Mouse (Mus musculus) layer of hippocampus, postnatal 36 days (tissue): ENCODE data around the gene Neurl1a. TPM values are rescaled to one million over a fixed set of nuclear protein-coding genes. Genes with fewer than 3 reads are reported as not detected.
"Not testable (repeated sequence)": the region's sequence is repeated elsewhere in the genome, so short reads cannot be mapped to it uniquely, and the experiment has no call there.

Source experiments
- DNase-seq, 2 experiments: peaks; one replicate each; pipeline ENCODE4 v3.0.0; 2022
- total RNA-seq, 2 experiments: library from RNA; stranded (reverse); gene quantifications; 2 replicates each; pipeline ENCODE4 v1.2.3; 2021

Neurl1a gene
- total RNA-seq: 100 to 1,000 TPM; 174 to 190 TPM

- peak; percentile 57 to 60 for DNase-seq
These were observed at the start of gene Neurl1a for GRCm38 (mm10) chr19:47178431-47179271. Gene Neurl1a, plus strand, starts transcription at chr19:47178820.

- DNase-seq: no peak
These were observed 49.8 kb upstream of the Neurl1a start for GRCm38 (mm10) chr19:47128835-47129234.

- no peak for DNase-seq
These were observed 48.0 kb upstream of the Neurl1a start for GRCm38 (mm10) chr19:47130551-47131125.

GRCm38 (mm10) chr19:47133161-47133560, 45.5 kb upstream of the Neurl1a start:
- DNase-seq: no peak

- DNase-seq: no peak
These were observed 43.1 kb upstream of the Neurl1a start for GRCm38 (mm10) chr19:47135568-47135967.

GRCm38 (mm10) chr19:47136170-47136569, 42.5 kb upstream of the Neurl1a start:
- DNase-seq: no peak

GRCm38 (mm10) chr19:47137051-47137581, 41.5 kb upstream of the Neurl1a start:
- peak; percentile 53 to 76 for DNase-seq

GRCm38 (mm10) chr19:47137771-47138421, 40.7 kb upstream of the Neurl1a start, which contains the start of gene Calhm2:
Gene Calhm2, minus strand, starts transcription at chr19:47138294.
- peak; percentile 42 to 44 for DNase-seq

GRCm38 (mm10) chr19:47139611-47140010, 39.0 kb upstream of the Neurl1a start:
- not testable (repeated sequence) for DNase-seq

GRCm38 (mm10) chr19:47142438-47142837, 36.2 kb upstream of the Neurl1a start:
- no peak for DNase-seq

GRCm38 (mm10) chr19:47144154-47144553, 34.5 kb upstream of the Neurl1a start, which contains the start of gene Calhm1:
Gene Calhm1, minus strand, starts transcription at chr19:47144254.
- no peak for DNase-seq

- no peak for DNase-seq
These were observed 30.3 kb upstream of the Neurl1a start for GRCm38 (mm10) chr19:47148267-47148847.

GRCm38 (mm10) chr19:47149854-47150253, 28.8 kb upstream of the Neurl1a start:
- no peak for DNase-seq

GRCm38 (mm10) chr19:47151332-47152061, 27.1 kb upstream of the Neurl1a start:
- no peak for DNase-seq

GRCm38 (mm10) chr19:47152062-47152369, 26.6 kb upstream of the Neurl1a start:
- no peak for DNase-seq

GRCm38 (mm10) chr19:47153767-47154166, 24.9 kb upstream of the Neurl1a start:
- DNase-seq: no peak

GRCm38 (mm10) chr19:47157664-47158063, 21.0 kb upstream of the Neurl1a start, which contains the start of gene Calhm3:
Gene Calhm3, minus strand, starts transcription at chr19:47157764.
- DNase-seq: no peak

- no peak for DNase-seq
These were observed 17.0 kb upstream of the Neurl1a start for GRCm38 (mm10) chr19:47161669-47162068.

GRCm38 (mm10) chr19:47163176-47163744, 15.4 kb upstream of the Neurl1a start:
- no peak for DNase-seq

GRCm38 (mm10) chr19:47166758-47167157, 11.9 kb upstream of the Neurl1a start:
- DNase-seq: no peak

- no peak for DNase-seq
These were observed 10.9 kb upstream of the Neurl1a start for GRCm38 (mm10) chr19:47167617-47168214.
